Mouse (Mus musculus): ENCODE results near the gene Tenm2. TPM values are rescaled to one million over a fixed set of nuclear protein-coding genes. Genes with fewer than 3 reads are reported as not detected.
A peak's percentile ranks its signal among the peaks of the same experiment; 100 is the strongest.

The Tenm2 gene
- total and polyA plus RNA-seq, 2 experiments from 2014 or later, result 41.8 to 91.3 TPM

DNA sequence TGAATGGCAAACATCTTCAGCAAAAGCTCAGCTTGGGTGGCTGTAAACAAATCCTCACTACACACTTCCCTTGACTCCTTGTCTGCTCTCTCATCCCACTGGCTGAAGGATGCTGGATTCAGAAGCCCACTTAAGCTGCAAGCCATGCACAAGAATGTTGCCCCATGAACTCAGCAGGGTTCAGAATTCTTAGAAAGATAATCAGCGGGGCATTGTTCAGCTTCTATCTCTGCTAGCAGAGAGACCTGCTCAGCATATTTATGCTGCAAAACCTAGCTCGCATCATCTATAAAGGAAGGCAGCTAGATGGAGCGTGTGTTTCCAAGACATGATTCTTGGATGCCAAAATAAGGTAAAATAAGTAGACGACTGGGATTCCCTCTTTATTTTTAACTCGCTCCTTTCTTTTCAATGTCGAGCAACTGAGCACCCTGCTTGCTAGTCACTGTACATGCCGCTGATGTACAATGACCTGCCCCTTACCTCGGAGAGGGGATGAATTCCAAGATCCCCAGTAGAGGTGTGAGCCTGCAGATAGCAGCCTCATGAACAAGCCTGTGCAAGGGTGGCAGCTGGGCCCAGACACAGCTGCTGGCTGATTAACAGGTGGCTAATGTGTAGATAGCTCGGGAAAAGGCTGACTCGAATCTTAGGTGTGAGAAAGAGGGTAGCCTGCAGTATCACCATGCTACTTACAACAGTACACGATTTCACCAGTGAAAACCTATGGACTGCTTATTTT, 686.2 kb downstream of the Tenm2 start:
- Histone ChIP-seq H3K4me3 (ENCODE audit: low read depth, low read length) (no peak overlapping the region), H3K9ac (no peak overlapping the region), H3K27ac (ENCODE audit: low read depth, low read length) (no peak overlapping the region), H3K27me3 (ENCODE audit: insufficient read depth, low read length) (no peaks in the 10 kb centered on the region), H3K4me1 (ENCODE audit: insufficient read depth) (no peaks in the 10 kb centered on the region), H3K36me3 (ENCODE audit: insufficient read depth) (no peaks in the 10 kb centered on the region), H3K9me3 (ENCODE audit: low read length) (no peaks in the 10 kb centered on the region), H3K4me2 (ENCODE audit: low read depth) (no peak overlapping the region)
- ATAC-seq (peak; percentile 48; the same call in 1 of the 2 replicates), DNase-seq (no peak)
- no peak for TF ChIP-seq CTCF (IDR thresholded peaks at IDR 0.05; ENCODE audit: low read depth)
- whole genome bisulfite sequencing, result 34% methylated on average over 11 of the region's 11 CpGs

DNA sequence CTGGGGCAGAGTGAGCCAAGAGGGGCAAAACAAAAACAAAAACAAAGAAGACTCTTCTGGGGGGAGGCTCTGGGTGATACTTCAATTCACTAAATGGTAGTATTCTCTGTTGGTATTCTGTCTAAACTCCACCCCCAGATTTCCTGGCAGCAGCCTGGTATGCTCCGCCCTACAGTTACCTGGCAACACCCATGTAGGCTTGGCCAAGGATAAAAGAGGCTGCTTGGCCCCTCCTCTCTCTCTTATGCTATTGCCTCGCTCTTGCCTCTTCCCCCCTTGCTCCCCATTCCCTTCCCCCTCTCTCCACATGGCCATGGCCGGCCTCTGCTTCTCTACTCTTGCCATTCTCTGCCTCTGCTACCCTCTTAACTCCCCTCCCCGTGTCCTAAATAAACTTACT, 687.6 kb downstream of the Tenm2 start:
- Histone ChIP-seq H3K36me3 (ENCODE audit: insufficient read depth) (no peaks in the 10 kb centered on the region), H3K4me3 (ENCODE audit: low read depth, low read length) (no peak overlapping the region), H3K9ac (no peak overlapping the region), H3K4me2 (ENCODE audit: low read depth) (no peak overlapping the region), H3K4me1 (ENCODE audit: insufficient read depth) (no peaks in the 10 kb centered on the region), H3K27me3 (ENCODE audit: insufficient read depth, low read length) (no peaks in the 10 kb centered on the region), H3K9me3 (ENCODE audit: low read length) (no peaks in the 10 kb centered on the region), H3K27ac (ENCODE audit: low read depth, low read length) (no peak overlapping the region)
- ATAC-seq (no peak), DNase-seq (no peak)
- 70% methylated on average over 4 of the region's 4 CpGs for WGBS
- TF ChIP-seq CTCF (IDR thresholded peaks at IDR 0.05; ENCODE audit: low read depth), result no peak

DNA sequence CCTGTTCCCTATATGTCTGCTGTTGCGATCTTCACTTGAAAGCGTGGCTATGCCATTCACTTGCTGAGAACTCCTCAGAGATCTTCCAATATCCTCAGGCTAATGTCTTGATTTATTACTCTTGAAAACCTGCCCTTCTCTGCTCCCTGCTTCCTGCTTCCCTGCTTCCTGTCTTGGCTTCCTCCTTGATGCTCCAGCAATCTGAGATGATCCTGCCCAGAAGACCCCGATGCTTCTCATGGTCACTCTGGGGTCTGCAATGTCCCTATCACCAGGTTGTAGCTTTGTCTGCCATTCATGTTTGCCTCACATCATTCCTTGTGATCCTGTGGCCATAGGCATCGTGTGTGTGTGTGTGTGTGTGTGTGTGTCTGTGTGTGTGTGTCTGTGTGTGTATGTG, 697.6 kb downstream of the Tenm2 start:
- H3K4me3 ChIP-seq (ENCODE audit: low read depth, low read length), result no peak overlapping the region
- H3K27ac ChIP-seq (ENCODE audit: low read depth, low read length), result no peak overlapping the region
- H3K9me3 ChIP-seq (ENCODE audit: low read length), result no peaks in the 10 kb centered on the region
- H3K4me2 ChIP-seq (ENCODE audit: low read depth), result no peak overlapping the region
- no peaks in the 10 kb centered on the region for H3K4me1 ChIP-seq (ENCODE audit: insufficient read depth)
- no peak overlapping the region for H3K9ac ChIP-seq
- no peak for TF ChIP-seq CTCF (IDR thresholded peaks at IDR 0.05; ENCODE audit: low read depth)
- no peak for DNase-seq
- 92% methylated on average over 4 of the region's 4 CpGs for WGBS
- no peaks in the 10 kb centered on the region for H3K36me3 ChIP-seq (ENCODE audit: insufficient read depth)
- no peak for ATAC-seq
- H3K27me3 ChIP-seq (ENCODE audit: insufficient read depth, low read length), result no peaks in the 10 kb centered on the region

DNA sequence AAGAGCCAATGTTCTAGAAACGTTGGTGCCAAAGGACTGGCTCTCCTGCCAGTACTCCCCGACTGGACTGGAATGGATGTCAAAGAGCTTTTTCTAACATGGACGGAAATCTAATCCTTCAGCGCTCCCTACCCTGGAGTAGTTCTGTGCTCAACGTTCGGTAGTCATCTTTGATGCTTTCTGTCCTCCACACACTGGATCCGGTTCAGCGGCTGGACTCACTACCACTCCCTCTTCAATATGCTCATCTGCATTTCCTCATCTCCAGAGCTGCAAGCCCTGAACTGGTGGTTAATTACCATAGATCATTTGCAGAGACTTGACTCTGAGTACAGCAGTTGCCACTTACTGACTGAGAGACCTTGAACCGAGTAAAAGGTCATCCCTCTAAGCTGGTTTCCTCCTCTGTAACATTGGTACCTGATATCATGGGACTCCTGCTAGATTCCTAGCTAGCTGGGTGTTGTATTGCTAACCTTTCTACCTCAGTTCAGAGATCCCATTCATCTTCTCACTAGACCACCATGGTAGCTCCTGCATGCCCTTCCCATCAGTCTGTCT, 698.1 kb downstream of the Tenm2 start:
- Histone ChIP-seq H3K36me3 (ENCODE audit: insufficient read depth) (no peaks in the 10 kb centered on the region), H3K27me3 (ENCODE audit: insufficient read depth, low read length) (no peaks in the 10 kb centered on the region), H3K4me2 (ENCODE audit: low read depth) (no peak overlapping the region), H3K27ac (ENCODE audit: low read depth, low read length) (no peak overlapping the region), H3K9ac (no peak overlapping the region), H3K9me3 (ENCODE audit: low read length) (no peaks in the 10 kb centered on the region), H3K4me3 (ENCODE audit: low read depth, low read length) (no peak overlapping the region), H3K4me1 (ENCODE audit: insufficient read depth) (no peaks in the 10 kb centered on the region)
- ATAC-seq (no peak), DNase-seq (no peak)
- TF ChIP-seq CTCF (IDR thresholded peaks at IDR 0.05; ENCODE audit: low read depth), result no peak
- 86% methylated on average over 9 of the region's 9 CpGs for WGBS

DNA sequence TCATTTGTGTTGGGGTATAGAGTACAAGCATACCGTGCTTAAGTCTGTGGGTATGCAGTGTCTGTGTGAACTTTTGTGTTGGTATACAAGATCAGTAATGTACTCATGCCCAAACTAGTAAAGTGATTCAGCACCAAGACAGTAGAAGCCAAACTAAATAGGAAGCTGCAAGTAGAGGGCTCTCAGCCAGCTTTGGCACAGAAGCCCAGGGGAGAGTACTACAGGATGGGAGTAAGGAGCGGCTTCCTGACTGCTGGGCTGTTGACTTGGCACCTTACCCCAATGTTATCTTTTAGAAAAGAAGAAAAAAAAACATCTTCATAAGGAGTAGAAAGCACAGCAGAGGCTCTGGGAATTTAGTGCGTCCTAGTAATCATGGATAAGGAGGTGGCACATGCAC, 700.2 kb downstream of the Tenm2 start:
- Histone ChIP-seq H3K9me3 (ENCODE audit: low read length) (no peaks in the 10 kb centered on the region), H3K36me3 (ENCODE audit: insufficient read depth) (no peaks in the 10 kb centered on the region), H3K4me3 (ENCODE audit: low read depth, low read length) (no peak overlapping the region), H3K9ac (no peak overlapping the region), H3K27me3 (ENCODE audit: insufficient read depth, low read length) (no peaks in the 10 kb centered on the region), H3K27ac (ENCODE audit: low read depth, low read length) (no peak overlapping the region), H3K4me2 (ENCODE audit: low read depth) (no peak overlapping the region), H3K4me1 (ENCODE audit: insufficient read depth) (no peaks in the 10 kb centered on the region)
- no peak for ATAC-seq
- no peak for TF ChIP-seq CTCF (IDR thresholded peaks at IDR 0.05; ENCODE audit: low read depth)
- WGBS, result 76% methylated on average over 3 of the region's 3 CpGs
- DNase-seq, result no peak

DNA sequence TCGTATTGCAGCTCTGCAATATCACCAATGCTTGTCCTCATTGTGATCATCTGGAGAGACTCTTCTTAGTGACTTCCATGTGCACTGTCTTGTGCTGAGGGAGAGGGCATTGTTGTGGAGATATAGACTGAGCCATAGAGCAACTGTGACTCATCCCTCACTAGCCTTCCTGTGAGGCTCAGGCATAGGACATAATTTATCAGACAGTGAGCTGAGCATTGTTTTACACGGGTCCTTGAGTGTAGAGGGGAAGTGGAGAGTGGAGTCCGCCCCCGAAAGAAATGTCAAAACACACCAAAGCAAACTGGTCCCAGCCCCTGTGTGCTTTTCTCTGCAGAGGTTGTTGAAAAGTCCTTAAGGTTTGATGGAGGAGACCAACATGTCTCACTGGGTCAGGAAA, 704.1 kb downstream of the Tenm2 start:
- H3K9ac ChIP-seq, result no peak overlapping the region
- H3K36me3 ChIP-seq (ENCODE audit: insufficient read depth), result no peaks in the 10 kb centered on the region
- no peaks in the 10 kb centered on the region for H3K9me3 ChIP-seq (ENCODE audit: low read length)
- WGBS, result 82% methylated on average over 4 of the region's 4 CpGs
- H3K27ac ChIP-seq (ENCODE audit: low read depth, low read length), result no peak overlapping the region
- no peaks in the 10 kb centered on the region for H3K27me3 ChIP-seq (ENCODE audit: insufficient read depth, low read length)
- no peak overlapping the region for H3K4me2 ChIP-seq (ENCODE audit: low read depth)
- TF ChIP-seq CTCF (IDR thresholded peaks at IDR 0.05; ENCODE audit: low read depth), result no peak
- H3K4me3 ChIP-seq (ENCODE audit: low read depth, low read length), result no peak overlapping the region
- ATAC-seq (no peak), DNase-seq (no peak)
- H3K4me1 ChIP-seq (ENCODE audit: insufficient read depth), result no peaks in the 10 kb centered on the region

DNA sequence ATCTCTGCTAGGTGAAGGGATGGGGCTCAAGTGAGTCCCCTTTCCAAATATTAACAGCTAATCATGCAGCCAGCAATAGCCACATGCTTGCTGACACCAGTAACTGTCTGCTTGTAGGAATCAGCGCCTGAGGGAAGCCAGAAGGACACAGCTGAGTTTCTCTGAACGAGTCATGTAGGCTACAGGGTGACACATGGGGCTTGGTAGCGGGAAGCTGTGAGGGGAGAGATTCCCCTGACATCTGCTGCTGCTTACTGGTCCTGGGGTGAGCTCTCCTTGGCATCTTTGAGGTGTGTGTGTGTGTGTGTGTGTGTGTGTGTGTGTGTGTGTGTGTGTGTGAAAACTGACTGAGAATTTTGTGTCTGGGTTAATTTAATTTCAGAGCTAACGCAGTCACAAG, 708.3 kb downstream of the Tenm2 start:
- ATAC-seq (peak; percentile 50), DNase-seq (no peak)
- Histone ChIP-seq H3K27ac (ENCODE audit: low read depth, low read length) (no peak overlapping the region), H3K4me1 (ENCODE audit: insufficient read depth) (no peaks in the 10 kb centered on the region), H3K36me3 (ENCODE audit: insufficient read depth) (no peaks in the 10 kb centered on the region), H3K4me2 (ENCODE audit: low read depth) (no peak overlapping the region), H3K27me3 (ENCODE audit: insufficient read depth, low read length) (no peaks in the 10 kb centered on the region), H3K9ac (no peak overlapping the region), H3K9me3 (ENCODE audit: low read length) (no peaks in the 10 kb centered on the region), H3K4me3 (ENCODE audit: low read depth, low read length) (no peak overlapping the region)
- 60% methylated on average over 4 of the region's 4 CpGs for WGBS
- TF ChIP-seq CTCF (IDR thresholded peaks at IDR 0.05; ENCODE audit: low read depth), result no peak
